Mouse (Mus musculus) hindbrain, postnatal 0 days (tissue): Measurements from ENCODE around the gene Adamts13. TPM values are rescaled to one million over a fixed set of nuclear protein-coding genes. Genes with fewer than 3 reads are reported as not detected.

Experiments used
- ATAC-seq: fragments of 200-750 bp; cut with Nextera tagmentation; 2 replicates; pipeline ENCODE4 v1.8.0; 2017; ENCODE audit warnings: mild to moderate bottlenecking, moderate TSS enrichment, moderate library complexity
- DNase-seq: peaks from one replicate; pipeline ENCODE4 v3.0.0-alpha.2; 2015; ENCODE audit warnings: low spot score
- H3K27ac ChIP-seq: fragments of 300-500 bp; sonication (generic); 2 replicates; pipeline ENCODE4 v1.5.1; 2014; ENCODE audit warnings: mild to moderate bottlenecking
- H3K27me3 ChIP-seq: fragments of 300-500 bp; sonication (generic); 2 replicates; pipeline ENCODE4 v1.6.1; 2014; ENCODE audit warnings: low read length, mixed read lengths; ENCODE audit not compliant: insufficient read depth
- H3K36me3 ChIP-seq: fragments of 300-500 bp; sonication (generic); 2 replicates; pipeline ENCODE4 v1.6.1; 2014; ENCODE audit warnings: low read length, mixed read lengths; ENCODE audit not compliant: insufficient read depth
- H3K4me1 ChIP-seq: fragments of 300-500 bp; sonication (generic); 2 replicates; pipeline ENCODE4 v1.6.1; 2014; ENCODE audit warnings: antibody characterized with exemption, low read length, mixed read lengths; ENCODE audit not compliant: insufficient read depth
- H3K4me2 ChIP-seq: fragments of 300-500 bp; sonication (generic); 2 replicates; pipeline ENCODE4 v1.6.1; 2014; ENCODE audit warnings: low read depth, mild to moderate bottlenecking, low read length, moderate library complexity, mixed read lengths
- H3K4me3 ChIP-seq: fragments of 300-500 bp; sonication (generic); 2 replicates; pipeline ENCODE4 v1.5.1; 2014; ENCODE audit warnings: low read length
- H3K9ac ChIP-seq: fragments of 300-500 bp; sonication (generic); replicated peaks from 2 replicates; pipeline ENCODE4 v1.6.1; 2014; ENCODE audit warnings: mild to moderate bottlenecking, low read length, moderate library complexity, mixed read lengths
- H3K9me3 ChIP-seq: fragments of 300-500 bp; sonication (generic); 2 replicates; pipeline ENCODE4 v1.6.1; 2016; ENCODE audit warnings: low read length, mixed read lengths
- CTCF ChIP-seq: IDR thresholded peaks from 2 replicates; pipeline ENCODE4 v1.5.1; 2016; ENCODE audit warnings: antibody characterized with exemption, control low read depth, low read depth
- WGBS: fragments of 180-500 bp; shearing (Covaris S2); extraction: QIAGEN DNeasy Blood & Tissue Kit; methylation state at CpG from one replicate; pipeline ENCODE4 v1.1.7; 2014; 5-methylcytosine and 5-hydroxymethylcytosine counted together
- polyA plus RNA-seq: library from polyadenylated mRNA; unstranded; fragments of >200 nt; fragmentation: Nextera tagmentation; extraction: Ambion mirVana; gene quantifications from 2 replicates; pipeline ENCODE4 v1.2.1, GENCODE M21; 2015
- total RNA-seq: library from RNA; depleted of rRNA; stranded (reverse); fragments of >200 nt; gene quantifications from 2 replicates; pipeline ENCODE4 v1.2.3, GENCODE M21; 2014

Adamts13 gene
- total and polyA plus RNA-seq, 2 experiments from 2014 or later = not detected

DNA sequence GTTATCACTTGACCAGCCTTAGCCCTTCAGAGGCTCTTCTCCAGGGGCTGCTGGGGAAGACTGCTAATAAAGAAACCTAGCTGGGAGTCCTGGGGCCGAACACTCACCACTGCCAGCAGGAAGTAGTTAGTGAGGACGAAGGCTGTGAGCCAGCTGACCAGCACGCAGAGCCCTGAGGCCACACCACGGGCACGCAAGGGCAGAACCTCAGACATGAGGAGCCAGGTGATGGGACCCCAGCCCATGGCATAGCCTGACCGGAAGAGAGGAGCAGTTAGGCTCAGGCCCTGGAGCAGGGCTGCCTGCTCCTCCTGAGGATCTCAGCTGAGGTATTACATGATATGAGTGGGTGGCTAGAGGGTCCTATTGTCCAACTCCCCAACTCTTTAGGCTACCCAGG, 49.4 kb downstream of the Adamts13 start:
- DNase-seq (no peak), ATAC-seq (no peak)
- peaks cover 11% of the 10 kb centered on the region for H3K4me1 ChIP-seq
- no peaks in the 10 kb centered on the region for H3K9me3 ChIP-seq
- no peak overlapping the region for H3K9ac ChIP-seq
- TF ChIP-seq CTCF = no peak
- 0 out of 2 replicates have a peak, but pooled peaks cover 5% of the 10 kb centered on the region for H3K36me3 ChIP-seq
- 77% methylated on average over 6 of the region's 6 CpGs for WGBS
- no peak overlapping the region for H3K4me2 ChIP-seq
- H3K27me3 ChIP-seq = no peaks in the 10 kb centered on the region
- no peak overlapping the region for H3K27ac ChIP-seq
- H3K4me3 ChIP-seq = no peak overlapping the region

- H3K4me2 ChIP-seq = no peak overlapping the region
- peaks cover 12% of the 10 kb centered on the region for H3K4me1 ChIP-seq
- H3K27me3 ChIP-seq = no peaks in the 10 kb centered on the region
- H3K36me3 ChIP-seq = no peaks in the 10 kb centered on the region
- TF ChIP-seq CTCF = no peak
- ATAC-seq (no peak), DNase-seq (no peak)
- no peak overlapping the region for H3K4me3 ChIP-seq
- no peak overlapping the region for H3K27ac ChIP-seq
- H3K9me3 ChIP-seq = no peaks in the 10 kb centered on the region
- H3K9ac ChIP-seq = no peak overlapping the region
- 77% methylated on average over 14 of the region's 14 CpGs for WGBS
Measured at GRCm38 (mm10) chr2:27024136-27024535, 50.9 kb downstream of the Adamts13 start.

- Histone ChIP-seq H3K36me3 (no peaks in the 10 kb centered on the region), H3K9me3 (no peaks in the 10 kb centered on the region), H3K4me2 (no peak overlapping the region), H3K27me3 (no peaks in the 10 kb centered on the region), H3K4me1 (peaks cover 12% of the 10 kb centered on the region), H3K9ac (no peak overlapping the region), H3K4me3 (no peak overlapping the region), H3K27ac (no peak overlapping the region)
- ATAC-seq (no peak), DNase-seq (no peak)
- TF ChIP-seq CTCF = no peak
- 86% methylated on average over 3 of the region's 3 CpGs for WGBS
Measured at GRCm38 (mm10) chr2:27025545-27025944, 52.3 kb downstream of the Adamts13 start.

DNA sequence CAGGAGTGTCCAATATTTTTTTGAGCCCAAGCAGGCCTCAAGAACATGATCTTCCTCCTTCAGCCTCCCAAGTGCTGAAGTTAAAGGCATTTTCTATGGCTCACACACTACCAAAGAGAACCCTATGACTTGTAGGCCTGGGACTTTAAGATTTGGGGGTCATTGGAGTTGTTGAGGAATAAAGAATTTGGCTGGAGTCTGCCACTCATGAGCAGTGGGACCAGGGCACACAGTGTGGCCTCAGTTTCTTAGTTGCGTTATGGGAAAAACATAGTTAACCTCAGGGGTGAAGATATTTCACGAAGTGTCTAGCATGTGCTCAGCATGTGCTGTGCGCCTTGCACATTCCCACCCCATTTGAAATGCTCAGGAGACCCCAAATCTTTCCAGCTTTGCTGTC, 53.1 kb downstream of the Adamts13 start:
- ATAC-seq = no peak
- no peak for TF ChIP-seq CTCF
- Histone ChIP-seq H3K4me2 (peak overlapping the region; percentile 58), H3K9me3 (no peaks in the 10 kb centered on the region), H3K36me3 (no peaks in the 10 kb centered on the region), H3K27me3 (no peaks in the 10 kb centered on the region), H3K4me3 (no peak overlapping the region), H3K4me1 (peaks cover 12% of the 10 kb centered on the region), H3K9ac (no peak overlapping the region), H3K27ac (no peak overlapping the region)
- DNase-seq = no peak
- 89% methylated on average over 3 of the region's 3 CpGs for WGBS

DNA sequence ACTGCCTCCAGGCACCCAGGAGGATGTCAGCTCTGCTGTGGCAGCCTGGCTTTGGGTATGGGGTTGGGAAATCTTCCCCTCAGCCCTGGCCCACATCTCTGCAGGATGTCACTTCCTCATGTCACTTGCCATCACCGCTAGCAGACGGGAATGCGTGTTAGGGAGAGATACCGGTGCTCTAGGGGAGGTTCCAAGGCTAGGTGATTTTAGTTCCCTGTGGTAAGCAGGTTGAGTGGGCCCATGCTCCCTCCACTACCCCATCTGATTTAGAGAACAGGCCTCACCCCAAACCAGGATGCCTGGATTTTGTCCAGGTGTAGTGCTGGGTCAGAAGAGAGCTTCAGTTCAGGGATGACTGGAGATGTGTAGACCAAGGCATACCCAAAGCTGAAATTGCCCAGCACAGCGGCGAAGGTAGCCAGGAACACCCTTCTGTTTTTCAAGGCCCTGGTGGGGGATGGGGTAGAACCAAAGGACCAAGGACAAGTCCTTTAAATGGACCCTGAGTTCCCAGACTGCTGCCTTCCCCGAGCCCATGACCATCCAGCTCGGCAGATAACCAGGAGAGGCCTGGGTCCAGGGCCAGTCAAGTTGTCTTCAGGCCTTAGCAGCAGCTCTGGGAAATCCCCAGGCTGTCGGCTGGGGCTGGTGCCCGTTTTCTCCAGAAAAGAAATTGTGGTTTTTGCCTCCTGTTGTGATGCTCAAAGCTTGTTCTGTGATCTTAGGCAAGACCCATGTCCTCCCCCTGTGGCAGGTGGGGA, 53.8 kb downstream of the Adamts13 start:
- Histone ChIP-seq H3K9ac (peak overlapping the region; percentile 42), H3K36me3 (no peaks in the 10 kb centered on the region), H3K27me3 (no peaks in the 10 kb centered on the region), H3K4me1 (peaks cover 12% of the 10 kb centered on the region), H3K4me2 (peak overlapping the region; percentile 58), H3K27ac (peak overlapping the region; percentile 71), H3K4me3 (peak overlapping the region; percentile 34), H3K9me3 (no peaks in the 10 kb centered on the region)
- TF ChIP-seq CTCF = no peak
- ATAC-seq = no peak
- 60% methylated on average over 10 of the region's 10 CpGs for WGBS
- DNase-seq = no peak

DNA sequence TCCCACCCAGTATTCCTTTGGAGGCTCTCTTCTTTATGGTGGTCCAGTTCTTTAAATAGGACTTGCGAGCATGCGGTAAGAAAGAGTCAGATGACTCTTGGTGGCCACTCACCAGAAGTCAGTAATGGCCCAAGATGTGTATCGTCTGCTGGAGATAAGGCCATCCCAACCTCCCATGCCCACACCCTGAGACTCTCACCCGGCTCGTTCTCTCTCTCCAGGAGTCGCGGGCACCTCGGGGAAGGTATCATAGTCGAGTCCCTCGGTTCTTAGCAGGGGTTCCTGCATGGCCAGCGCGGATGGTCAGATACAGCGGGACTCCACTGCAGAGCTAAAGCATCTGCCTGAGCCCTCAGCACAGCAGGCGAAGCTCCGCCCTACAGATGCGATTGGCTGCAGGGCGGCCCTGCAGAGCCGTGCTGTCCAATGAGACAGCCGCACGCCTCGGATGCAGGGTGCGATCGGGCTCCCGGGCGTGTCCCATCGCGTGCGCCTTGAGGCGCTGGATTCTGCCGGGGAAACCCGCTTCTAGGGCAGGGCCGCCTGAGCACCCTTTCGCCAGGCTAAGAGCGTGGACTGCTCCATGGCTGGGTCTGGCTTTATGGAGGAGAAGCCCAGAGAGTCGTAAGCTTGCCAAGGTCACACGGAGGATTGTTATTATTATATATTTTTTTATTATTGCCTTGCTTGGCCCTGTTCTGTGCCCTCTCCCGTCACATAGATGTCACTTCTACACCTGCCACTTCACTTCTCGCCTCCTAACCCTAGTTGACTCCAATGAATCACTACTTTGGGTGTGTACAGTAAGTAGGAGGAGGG, 54.6 kb downstream of the Adamts13 start, which contains the start of gene Slc2a6:
Slc2a6 (minus strand) TSS at position 381 of the 819 bp plus-strand sequence.
- Histone ChIP-seq H3K9ac (peak within 1 kb of the TSS; percentile 42), H3K27me3 (no peaks in the 10 kb centered on the region), H3K36me3 (no peaks in the 10 kb centered on the region), H3K4me3 (peak within 1 kb of the TSS; percentile 34), H3K4me1 (peaks cover 12% of the 10 kb centered on the region), H3K9me3 (no peaks in the 10 kb centered on the region), H3K4me2 (peak within 1 kb of the TSS; percentile 58), H3K27ac (peak within 1 kb of the TSS; percentile 71)
- ATAC-seq (peak; percentile 98), DNase-seq (peak; percentile 95)
- 1% methylated on average over 38 of the region's 38 CpGs for WGBS
- TF ChIP-seq CTCF = no peak
